Mouse (Mus musculus) layer of hippocampus, adult 9-11 months (tissue): ENCODE measurements around the gene Baz1b.

Source experiments
- DNase-seq: peaks from one replicate; pipeline ENCODE4 v3.0.0; 2022

Gene Baz1b

GRCm38 (mm10) chr5:135285211-135285610, 98.1 kb downstream of the Baz1b start:
- DNase-seq = no peak

GRCm38 (mm10) chr5:135286185-135286584, 99.1 kb downstream of the Baz1b start:
- DNase-seq = peak; percentile 63

GRCm38 (mm10) chr5:135286926-135287325, 99.9 kb downstream of the Baz1b start:
- DNase-seq = no peak

- DNase-seq = no peak
These were observed 103.6 kb downstream of the Baz1b start for GRCm38 (mm10) chr5:135290703-135291102.

GRCm38 (mm10) chr5:135291193-135291592, 104.1 kb downstream of the Baz1b start:
- DNase-seq = no peak

GRCm38 (mm10) chr5:135292001-135292400, 104.9 kb downstream of the Baz1b start:
- DNase-seq = no peak
